Mouse (Mus musculus): ENCODE data around the gene Dram2.

- TF ChIP-seq POLR2A (IDR thresholded peaks at IDR 0.05; ENCODE audit: low read depth, low read length) (no peak), CTCF (IDR thresholded peaks at IDR 0.05; ENCODE audit: extremely low read depth, insufficient read depth, insufficient read length, insufficient replicate concordance) (no peak)
Measured at GRCm38 (mm10) chr3:106555743-106556250, 8.2 kb downstream of the Dram2 start.

All from spleen, adult 2 months (tissue).